Mouse (Mus musculus) splenic B cell, adult 2 months (primary cell): ENCODE measurements around the gene Slc9a8.

ENCODE experiments used
- DNase-seq: peaks from one replicate; pipeline ENCODE4 v3.0.0-alpha.2; 2011; ENCODE audit warnings: low read depth, low spot score
- H3K27me3 ChIP-seq: 2 replicates; pipeline ENCODE4 v1.6.1; 2012; ENCODE audit warnings: mild to moderate bottlenecking, low read length, moderate library complexity, mixed read lengths; ENCODE audit not compliant: control insufficient read depth, poor library complexity, insufficient read depth, severe bottlenecking
- H3K36me3 ChIP-seq: 2 replicates; pipeline ENCODE4 v1.6.1; 2012; ENCODE audit warnings: mild to moderate bottlenecking, low read length, moderate library complexity, mixed read lengths; ENCODE audit not compliant: control insufficient read depth, poor library complexity, insufficient read depth, severe bottlenecking

The Slc9a8 gene

GRCm38 (mm10) chr2:167424516-167424915 lies 3.0 kb downstream of the Slc9a8 start:
- DNase-seq: no peak
- Histone ChIP-seq H3K27me3 (no peaks in the 10 kb centered on the region), H3K36me3 (peaks cover 17% of the 10 kb centered on the region)

- Histone ChIP-seq H3K27me3 (no peaks in the 10 kb centered on the region), H3K36me3 (peaks cover 17% of the 10 kb centered on the region)
- DNase-seq: no peak
Measured at GRCm38 (mm10) chr2:167425407-167425806, 3.9 kb downstream of the Slc9a8 start.

GRCm38 (mm10) chr2:167429596-167429995 lies 8.1 kb downstream of the Slc9a8 start:
- H3K27me3 ChIP-seq: no peaks in the 10 kb centered on the region
- DNase-seq: no peak
- H3K36me3 ChIP-seq: peaks cover 14% of the 10 kb centered on the region

- no peaks in the 10 kb centered on the region for H3K27me3 ChIP-seq
- no peak for DNase-seq
- H3K36me3 ChIP-seq: peaks cover 9% of the 10 kb centered on the region; the same call in 1 of the 2 replicates
Measured at GRCm38 (mm10) chr2:167430737-167431417, 9.4 kb downstream of the Slc9a8 start.

- peaks cover 8% of the 10 kb centered on the region; the same call in 1 of the 2 replicates for H3K36me3 ChIP-seq
- DNase-seq: no peak
Measured at GRCm38 (mm10) chr2:167431418-167431776, 9.9 kb downstream of the Slc9a8 start.

GRCm38 (mm10) chr2:167434570-167434969 lies 13.1 kb downstream of the Slc9a8 start:
- DNase-seq: no peak
- Histone ChIP-seq H3K27me3 (no peaks in the 10 kb centered on the region), H3K36me3 (peaks cover 7% of the 10 kb centered on the region; the same call in 1 of the 2 replicates)

More at GRCm38 (mm10) chr2:167431418-167431776, 9.9 kb downstream of the Slc9a8 start:
- H3K27me3 ChIP-seq: no peaks in the 10 kb centered on the region

GRCm38 (mm10) chr2:167435631-167436030 lies 14.1 kb downstream of the Slc9a8 start:
- Histone ChIP-seq H3K36me3 (peaks cover 7% of the 10 kb centered on the region; the same call in 1 of the 2 replicates), H3K27me3 (no peaks in the 10 kb centered on the region)
- no peak for DNase-seq

- H3K27me3 ChIP-seq: no peaks in the 10 kb centered on the region
- no peak for DNase-seq
- peaks cover 7% of the 10 kb centered on the region; the same call in 1 of the 2 replicates for H3K36me3 ChIP-seq
Measured at GRCm38 (mm10) chr2:167436371-167436770, 14.9 kb downstream of the Slc9a8 start.

- H3K27me3 ChIP-seq: no peaks in the 10 kb centered on the region
- H3K36me3 ChIP-seq: peaks cover 11% of the 10 kb centered on the region; the same call in 1 of the 2 replicates
- no peak for DNase-seq
Measured at GRCm38 (mm10) chr2:167439422-167439821, 17.9 kb downstream of the Slc9a8 start.

- peaks cover 17% of the 10 kb centered on the region for H3K36me3 ChIP-seq
- no peak for DNase-seq
- H3K27me3 ChIP-seq: no peaks in the 10 kb centered on the region
Measured at GRCm38 (mm10) chr2:167443411-167444193, 22.1 kb downstream of the Slc9a8 start.

- H3K36me3 ChIP-seq: peaks cover 19% of the 10 kb centered on the region
- DNase-seq: no peak
- H3K27me3 ChIP-seq: no peaks in the 10 kb centered on the region
Measured at GRCm38 (mm10) chr2:167445911-167446780, 24.6 kb downstream of the Slc9a8 start.

- DNase-seq: no peak
- Histone ChIP-seq H3K36me3 (peaks cover 22% of the 10 kb centered on the region), H3K27me3 (no peaks in the 10 kb centered on the region)
Measured at GRCm38 (mm10) chr2:167447207-167447606, 25.7 kb downstream of the Slc9a8 start.

- H3K27me3 ChIP-seq: no peaks in the 10 kb centered on the region
- no peak for DNase-seq
- peaks cover 22% of the 10 kb centered on the region for H3K36me3 ChIP-seq
Measured at GRCm38 (mm10) chr2:167447629-167448028, 26.1 kb downstream of the Slc9a8 start.

- Histone ChIP-seq H3K27me3 (no peaks in the 10 kb centered on the region), H3K36me3 (peaks cover 21% of the 10 kb centered on the region)
- DNase-seq: no peak
Measured at GRCm38 (mm10) chr2:167449331-167450275, 28.1 kb downstream of the Slc9a8 start.
